ENCODE assay signal across 11 mouse cellular contexts in genomic region chr8:106610958-106611640, GRCm38 (mm10). TPM values are rescaled to one million over a fixed set of nuclear protein-coding genes. Genes with fewer than 3 reads are reported as not detected.
DNase-seq lines count a peak whose midpoint lies in the region; ATAC-seq lines count a peak whose summit lies in the region.
"Had no signal": no experiment of that assay in that cellular context is flagged by ENCODE, and none has a peak within 500 bp of the region (broad histone marks: within the 10 kb centered on the region; RNA-seq: fewer than 3 reads in every experiment).

No protein-coding gene starts in this region.

- no peaks in the 10 kb centered on the region for H3K36me3 ChIP-seq in macrophage (ENCODE audit: inconsistent target)
- no peaks in the 10 kb centered on the region for H3K36me3 ChIP-seq in midbrain, embryonic 11.5 days (ENCODE audit: control insufficient read depth, insufficient read depth, low read length)

- no peaks in the 10 kb centered on the region for H3K79me2 ChIP-seq in macrophage (ENCODE audit: inconsistent target)

- peak; percentile 43 for ATAC-seq in granulocyte monocyte progenitor cell, adult 5-6 weeks (replicated peaks; ENCODE audit: poor library complexity, severe bottlenecking)
- no peak for ATAC-seq in activated CD4-positive, CD25-positive, alpha-beta regulatory T cell, adult 4 months
- ATAC-seq in midbrain, embryonic 11.5 days (ENCODE audit: low FRiP score), result no peak

- peaks cover under 1% of the 10 kb centered on the region; the same call in 1 of the 2 replicates for H3K27me3 ChIP-seq in midbrain, embryonic 11.5 days (ENCODE audit: control insufficient read depth, insufficient read depth, low read length)

- H3K4me1 ChIP-seq in midbrain, embryonic 11.5 days (ENCODE audit: control insufficient read depth, insufficient read depth, low read length), result no peaks in the 10 kb centered on the region

- 41% methylated on average over 9 of the region's 9 CpGs for WGBS in macrophage (ENCODE audit: missing documents)
- WGBS in midbrain, embryonic 11.5 days, result 65% methylated on average over 9 of the region's 9 CpGs

- peak; percentile 98 for DNase-seq in R1 (ENCODE audit: low read depth, low spot score)
- peak; percentile 52 to 59 for DNase-seq in kidney, postnatal 36 days
- no peak for DNase-seq in ovary, adult 18-20 months (ENCODE audit: low spot score)
- DNase-seq in midbrain, embryonic 11.5 days (ENCODE audit: low spot score, missing footprints), result no peak
- DNase-seq in left cerebral cortex, adult 18-20 months (ENCODE audit: low spot score in 2 of 2), result no peak
- DNase-seq: heart, postnatal 10 days; spleen, adult 18-20 months had no signal

- H3K9me3 ChIP-seq in midbrain, embryonic 11.5 days (ENCODE audit: control insufficient read depth, low read length), result no peaks in the 10 kb centered on the region

- H3K4me2 ChIP-seq in midbrain, embryonic 11.5 days, result no peak overlapping the region

- no peak overlapping the region for H3K4me3 ChIP-seq in macrophage (ENCODE audit: inconsistent target)
- H3K4me3 ChIP-seq in midbrain, embryonic 11.5 days (ENCODE audit: low read depth, low read length), result no peak overlapping the region

- H3K9ac ChIP-seq in midbrain, embryonic 11.5 days (ENCODE audit: low read length), result no peak overlapping the region

- H3K27ac ChIP-seq in macrophage, result peak overlapping the region; percentile 27
- no peak overlapping the region for H3K27ac ChIP-seq in midbrain, embryonic 11.5 days (ENCODE audit: low read depth, low read length)

RNA-seq across cellular contexts. Expression of gene Cdh1, which starts 7.9 kb away (rescaled TPM):
- 1.1 and 4.6 TPM in 2 replicates for total RNA-seq in granulocyte monocyte progenitor cell, adult 5-6 weeks (2014; fragmentation: Nextera tagmentation)
- total RNA-seq in granulocyte monocyte progenitor cell, adult 5-6 weeks (2017), result 0.88 and 1.6 TPM in 2 replicates
- not detected for total RNA-seq in macrophage (2018; cell fraction: chromatin; rRNA removed)
- under 1 TPM in 20 of 26 experiments, not detected in 6; 0.03 to 0.17 (median 0.09) TPM for total RNA-seq in macrophage (2018; cell fraction: cytosol; rRNA removed)
- total RNA-seq in macrophage (2018; cell fraction: nucleus; rRNA removed), result under 1 TPM in 10 of 26 experiments, not detected in 16; 0.12 to 0.45 (median 0.15) TPM
- 0.06 to 0.20 TPM (median 0.10 TPM) in 3 replicates for polyA plus RNA-seq in macrophage (2018)
- under 1 TPM; 0.20 to 0.57 TPM for polyA plus RNA-seq in activated CD4-positive, CD25-positive, alpha-beta regulatory T cell, adult 4 months (2017; shearing (Covaris generic))
- 5.7 and 6.4 TPM in 2 replicates for polyA plus RNA-seq in midbrain, embryonic 11.5 days (2014; fragmentation: Nextera tagmentation; extraction: Ambion mirVana)
- total RNA-seq in left cerebral cortex, adult 18-20 months (2021), result 1 to 10 TPM; 2.2 to 2.8 TPM
- total RNA-seq: megakaryocyte-erythroid progenitor cell, adult 5-6 weeks had no signal

RNA-seq across cellular contexts. Expression of gene Gm10073, which starts 37.8 kb away (rescaled TPM):
- total RNA-seq in granulocyte monocyte progenitor cell, adult 5-6 weeks (2014; fragmentation: Nextera tagmentation), result 29.2 and 30.2 TPM in 2 replicates
- 8.2 and 10.8 TPM in 2 replicates for total RNA-seq in granulocyte monocyte progenitor cell, adult 5-6 weeks (2017)
- total RNA-seq in macrophage (2018; cell fraction: chromatin; rRNA removed), result not detected
- 10 to 100 TPM in 1 of 26 experiments, 1 to 10 TPM in 25; 2.5 to 12.4 (median 6.0) TPM for total RNA-seq in macrophage (2018; cell fraction: cytosol; rRNA removed)
- 1 to 10 TPM in 4 of 26 experiments, not detected in 22; 1.6 to 2.9 (median 2.3) TPM for total RNA-seq in macrophage (2018; cell fraction: nucleus; rRNA removed)
- polyA plus RNA-seq in macrophage (2018), result 1.9 to 16.1 TPM (median 13.7 TPM) in 3 replicates
- polyA plus RNA-seq in activated CD4-positive, CD25-positive, alpha-beta regulatory T cell, adult 4 months (2017; shearing (Covaris generic)), result 100 to 1,000 TPM in 1 of 2 experiments, 10 to 100 TPM in 1; 85.5 to 100 TPM
- polyA plus RNA-seq in midbrain, embryonic 11.5 days (2014; fragmentation: Nextera tagmentation; extraction: Ambion mirVana), result 4.6 and 7.5 TPM in 2 replicates
- 10 to 100 TPM; 86.5 to 89.9 TPM for total RNA-seq in left cerebral cortex, adult 18-20 months (2021)

Comparison
In these comparisons a context has a peak if more than half of its experiments do, and no peak if none do; other contexts are left out.
1. DNase-seq: peak in R1 (single experiment) and kidney, postnatal 36 days (2 of 2); none in ovary, adult 18-20 months (single experiment), midbrain, embryonic 11.5 days (single experiment) and left cerebral cortex, adult 18-20 months (0 of 2).